Mouse (Mus musculus) CH12.LX (cell line): ENCODE measurements around the gene Wars. TPM values are rescaled to one million over a fixed set of nuclear protein-coding genes. Genes with fewer than 3 reads are reported as not detected.

Source experiments
- DNase-seq: peaks from one replicate; pipeline ENCODE4 v3.0.0-alpha.2; 2013; ENCODE audit errors: extremely low read depth
- H3K27ac ChIP-seq: 2 replicates; pipeline ENCODE4 v1.5.1; 2012; ENCODE audit warnings: low read depth, mild to moderate bottlenecking, control low read depth, moderate library complexity; ENCODE audit not compliant: insufficient read depth
- H3K27me3 ChIP-seq: replicated peaks from 2 replicates; pipeline ENCODE3; 2012; ENCODE audit warnings: inconsistent platforms
- H3K36me3 ChIP-seq, 2 experiments: replicated peaks in 1 of 2; 2 replicates each; pipeline versions ENCODE3 to v1.6.1; 2012; ENCODE audit warnings: inconsistent platforms in 1 of 2, low read length in 1 of 2, mild to moderate bottlenecking in 1 of 2, mixed read lengths in 1 of 2, moderate library complexity in 1 of 2; ENCODE audit not compliant: control insufficient read depth in 1 of 2, insufficient read depth in 1 of 2
- H3K4me1 ChIP-seq, 2 experiments: 2 replicates each; pipeline ENCODE4 v1.6.1; 2012; ENCODE audit warnings: inconsistent platforms in 1 of 2, moderate library complexity in 1 of 2; ENCODE audit not compliant: insufficient read depth in 2 of 2, control insufficient read depth in 1 of 2
- H3K4me2 ChIP-seq: 2 replicates; pipeline ENCODE4 v1.6.1; 2012; ENCODE audit warnings: low read depth, mild to moderate bottlenecking, control low read depth; ENCODE audit not compliant: poor library complexity, insufficient read depth, severe bottlenecking
- H3K4me3 ChIP-seq, 3 experiments: fragments of 150-350 bp in 1 of 3; sonication (generic) in 1 of 3; replicated peaks in 1 of 3; 2 replicates each; pipeline versions ENCODE3 to v1.5.1; 2011 to 2012; ENCODE audit warnings: low read depth in 2 of 3, low read length in 2 of 3, mild to moderate bottlenecking in 2 of 3, moderate library complexity in 2 of 3, control low read depth in 1 of 3, improper control_type of control experiment in 1 of 3, inconsistent platforms in 1 of 3, mixed read lengths in 1 of 3; ENCODE audit not compliant: poor library complexity in 1 of 3
- H3K79me2 ChIP-seq: replicated peaks from 2 replicates; pipeline ENCODE4 v1.6.1; 2012; ENCODE audit warnings: mild to moderate bottlenecking, moderate library complexity; ENCODE audit not compliant: control insufficient read depth, poor library complexity, insufficient read depth, severe bottlenecking; ENCODE audit errors: extremely low read depth
- H3K9ac ChIP-seq: 2 replicates; pipeline ENCODE4 v1.6.1; 2012; ENCODE audit warnings: low read depth, mild to moderate bottlenecking, control low read depth, moderate library complexity; ENCODE audit not compliant: insufficient read depth
- H3K9me3 ChIP-seq: replicated peaks from 2 replicates; pipeline ENCODE3; 2012; ENCODE audit warnings: low read length, inconsistent platforms, mixed read lengths
- BHLHE40 ChIP-seq: IDR thresholded peaks from 2 replicates; pipeline ENCODE4 v1.6.1; 2011; ENCODE audit warnings: mild to moderate bottlenecking, low read depth, low read length, improper control_type of control experiment
- CHD2 ChIP-seq: IDR thresholded peaks from 2 replicates; pipeline ENCODE4 v1.6.1; 2011; ENCODE audit warnings: low read length, improper control_type of control experiment
- CTCF ChIP-seq, 2 experiments: IDR thresholded peaks in 1 of 2; conservative IDR thresholded peaks in 1 of 2; 2 replicates each; pipeline ENCODE4 v1.5.1; 2011 to 2012; ENCODE audit warnings: low read depth in 2 of 2, low read length in 2 of 2, improper control_type of control experiment in 1 of 2, inconsistent platforms in 1 of 2, mild to moderate bottlenecking in 1 of 2, moderate library complexity in 1 of 2
- E2F4 ChIP-seq: IDR thresholded peaks from 2 replicates; pipeline ENCODE4 v1.6.1; 2011; ENCODE audit warnings: low read depth, low read length, improper control_type of control experiment; ENCODE audit not compliant: insufficient replicate concordance
- EP300 ChIP-seq: IDR thresholded peaks from 2 replicates; pipeline ENCODE4 v1.6.1; 2011; ENCODE audit warnings: low read length, improper control_type of control experiment
- ETS1 ChIP-seq: conservative IDR thresholded peaks from 2 replicates; pipeline ENCODE4 v1.6.1; 2012; ENCODE audit warnings: low read depth, mild to moderate bottlenecking, inconsistent platforms, low read length, improper control_type of control experiment, moderate library complexity
- HCFC1 ChIP-seq: IDR thresholded peaks from 2 replicates; pipeline ENCODE4 v1.6.1; 2012; ENCODE audit warnings: low read depth, mild to moderate bottlenecking, inconsistent platforms, low read length, improper control_type of control experiment
- IRF4 ChIP-seq: IDR thresholded peaks from 2 replicates; pipeline ENCODE4 v1.6.1; 2014; ENCODE audit warnings: low read depth, mild to moderate bottlenecking, inconsistent platforms, low read length, improper control_type of control experiment
- JUN ChIP-seq: IDR thresholded peaks from 2 replicates; pipeline ENCODE4 v1.6.1; 2011; ENCODE audit warnings: low read depth, mild to moderate bottlenecking, low read length, improper control_type of control experiment, moderate library complexity; ENCODE audit not compliant: insufficient read depth
- JUND ChIP-seq: conservative IDR thresholded peaks from 2 replicates; pipeline ENCODE4 v1.6.1; 2011; ENCODE audit warnings: low read depth, low read length, improper control_type of control experiment
- MAFK ChIP-seq: IDR thresholded peaks from 2 replicates; pipeline ENCODE4 v1.6.1; 2011; ENCODE audit warnings: low read length, improper control_type of control experiment; ENCODE audit not compliant: insufficient replicate concordance
- MAX ChIP-seq: IDR thresholded peaks from 2 replicates; pipeline ENCODE4 v1.6.1; 2011; ENCODE audit warnings: low read length, improper control_type of control experiment
- MEF2A ChIP-seq: IDR thresholded peaks from 2 replicates; pipeline ENCODE4 v1.6.1; 2014; ENCODE audit warnings: low read depth, mild to moderate bottlenecking, inconsistent platforms, low read length, improper control_type of control experiment, borderline replicate concordance
- MXI1 ChIP-seq: IDR thresholded peaks from 2 replicates; pipeline ENCODE4 v1.6.1; 2011; ENCODE audit warnings: mild to moderate bottlenecking, low read depth, low read length, improper control_type of control experiment
- NELFE ChIP-seq: IDR thresholded peaks from 2 replicates; pipeline ENCODE4 v1.6.1; 2011; ENCODE audit warnings: low read depth, low read length, improper control_type of control experiment
- NRF1 ChIP-seq: IDR thresholded peaks from 2 replicates; pipeline ENCODE4 v1.6.1; 2014; ENCODE audit warnings: low read depth, mild to moderate bottlenecking, inconsistent platforms, low read length, improper control_type of control experiment, moderate library complexity
- POLR2A ChIP-seq: IDR thresholded peaks from 2 replicates; pipeline ENCODE4 v1.6.1; 2011; ENCODE audit warnings: low read depth, mild to moderate bottlenecking, improper control_type of control experiment, low read length
- RAD21 ChIP-seq: IDR thresholded peaks from 2 replicates; pipeline ENCODE4 v1.6.1; 2011; ENCODE audit warnings: low read depth, mild to moderate bottlenecking, low read length, improper control_type of control experiment, moderate library complexity
- RCOR1 ChIP-seq: conservative IDR thresholded peaks from 2 replicates; pipeline ENCODE4 v1.6.1; 2012; ENCODE audit warnings: low read depth, mild to moderate bottlenecking, inconsistent platforms, low read length, improper control_type of control experiment
- SIN3A ChIP-seq: IDR thresholded peaks from 2 replicates; pipeline ENCODE4 v1.6.1; 2012; ENCODE audit warnings: low read length, improper control_type of control experiment, inconsistent platforms
- SMC3 ChIP-seq: IDR thresholded peaks from 2 replicates; pipeline ENCODE4 v1.6.1; 2011; ENCODE audit warnings: low read depth, low read length, improper control_type of control experiment
- TCF12 ChIP-seq: IDR thresholded peaks from 2 replicates; pipeline ENCODE4 v1.6.1; 2014; ENCODE audit warnings: low read depth, mild to moderate bottlenecking, inconsistent platforms, low read length, improper control_type of control experiment
- USF1 ChIP-seq: IDR thresholded peaks from 2 replicates; pipeline ENCODE4 v1.6.1; 2014; ENCODE audit warnings: low read depth, mild to moderate bottlenecking, inconsistent platforms, low read length, improper control_type of control experiment
- USF2 ChIP-seq: conservative IDR thresholded peaks from 2 replicates; pipeline ENCODE4 v1.6.1; 2011; ENCODE audit warnings: low read depth, low read length, improper control_type of control experiment
- ZMIZ1 ChIP-seq: IDR thresholded peaks from 2 replicates; pipeline ENCODE4 v1.6.1; 2012; ENCODE audit warnings: low read depth, mild to moderate bottlenecking, inconsistent platforms, low read length, improper control_type of control experiment
- ZNF384 ChIP-seq: IDR thresholded peaks from 2 replicates; pipeline ENCODE4 v1.6.1; 2012; ENCODE audit warnings: low read depth, low read length, improper control_type of control experiment, inconsistent platforms
- dilution Hi-C: fragments of 300-500 bp; cut with MboI; formaldehyde crosslinking; loops from 2 replicates; pipeline ENCODE4 v1.14.3; 2020; ENCODE audit warnings: low sequenced_read_pairs; ENCODE audit not compliant: extremely low pct_unique_long_range_greater_than_20kb, extremely low pct_ligation_motif_present
- in situ Hi-C: fragments of 300-500 bp; cut with MboI; formaldehyde crosslinking; loops from 3 replicates; pipeline ENCODE4 v1.14.3; 2019; ENCODE audit warnings: low sequenced_read_pairs, low pct_ligation_motif_present, low pct_unique_long_range_greater_than_20kb, mixed read lengths
- polyA plus RNA-seq: library from polyadenylated mRNA; unstranded; fragments of >175 nt; gene quantifications from 2 replicates; pipeline ENCODE4 v1.2.1, GENCODE M21; 2012; ENCODE audit warnings: low read depth; ENCODE audit not compliant: insufficient read length
- total RNA-seq, 2 experiments: library from RNA; depleted of rRNA; stranded (reverse); fragments of 300-350 nt in 1 of 2; fragments of >200 nt in 1 of 2; gene quantifications; 2 replicates each; pipeline ENCODE4 v1.2.3; 2012 to 2014

Gene Wars
- total and polyA plus RNA-seq, 3 experiments, result 73.5 to 93.5 (median 88.0) TPM

GRCm38 (mm10) chr12:108901346-108901745 lies 7.4 kb upstream of the Wars start:
- Histone ChIP-seq H3K9ac (no peak overlapping the region), H3K4me2 (no peak overlapping the region), H3K4me3 (no peak overlapping the region), H3K79me2 (no peaks in the 10 kb centered on the region), H3K27me3 (no peaks in the 10 kb centered on the region), H3K9me3 (no peaks in the 10 kb centered on the region), H3K4me1 (peaks cover 0 to 9% of the 10 kb centered on the region in 2 experiments; a peak in 2 of 4 replicates), H3K36me3 (peaks cover 7 to 81% of the 10 kb centered on the region in 2 experiments), H3K27ac (no peak overlapping the region)
- in situ Hi-C loops, result loop anchor here (10.0 kb wide), 1 partner anchor 413 kb away; no protein-coding TSS in a partner anchor
- no peak for TF ChIP-seq IRF4
- no peak for TF ChIP-seq JUND
- TF ChIP-seq MAFK, result no peak
- TF ChIP-seq E2F4, result no peak
- TF ChIP-seq RCOR1, result no peak
- no peak for TF ChIP-seq RAD21
- TF ChIP-seq TCF12, result no peak
- no peak for DNase-seq
- dilution Hi-C loops, result no loop called here

- DNase-seq, result peak; percentile 40
- H3K27ac ChIP-seq, result no peak overlapping the region
- in situ Hi-C loops, result loop anchor here (10.0 kb wide), 2 partner anchors 131 to 1479 kb away; no protein-coding TSS in a partner anchor
- no peaks in the 10 kb centered on the region for H3K27me3 ChIP-seq
- H3K4me2 ChIP-seq, result no peak overlapping the region
- no peaks in the 10 kb centered on the region for H3K9me3 ChIP-seq
- H3K9ac ChIP-seq, result no peak overlapping the region
- peaks cover 3 to 26% of the 10 kb centered on the region in 2 experiments; a peak in 3 of 4 replicates for H3K4me1 ChIP-seq
- H3K4me3 ChIP-seq, result no peak overlapping the region
- no peak for TF ChIP-seq MAFK
- TF ChIP-seq POLR2A, result no peak
- TF ChIP-seq E2F4, result no peak
- no peak for TF ChIP-seq USF1
- TF ChIP-seq USF2, result no peak
- no peak for TF ChIP-seq JUND
- peak; percentile 28; the same call in 1 of the 2 replicates for TF ChIP-seq ZNF384
- no peak for TF ChIP-seq CHD2
- no peak for TF ChIP-seq MEF2A
- peak; percentile 47 for TF ChIP-seq RAD21
- TF ChIP-seq SIN3A, result no peak
- no peak for TF ChIP-seq ZMIZ1
- TF ChIP-seq BHLHE40, result no peak
- TF ChIP-seq RCOR1, result no peak
- TF ChIP-seq NELFE, result no peak
- TF ChIP-seq SMC3, result peak; percentile 56
- TF ChIP-seq JUN, result no peak
- TF ChIP-seq MXI1, result no peak
- no peak for TF ChIP-seq NRF1
- no peak for TF ChIP-seq HCFC1
- TF ChIP-seq EP300, result no peak
- no peak for TF ChIP-seq TCF12
- peak; percentile 9 to 68; a peak in 2 of 4 replicates for TF ChIP-seq CTCF (conservative IDR thresholded peaks at IDR 0.05 in 1 of 2, IDR thresholded peaks at IDR 0.05 in 1 of 2; ENCODE audit: low read depth in 2 of 2, low read length in 2 of 2)
- TF ChIP-seq MAX, result no peak
- TF ChIP-seq ETS1, result no peak
- TF ChIP-seq, all 38 proteins: peak for 4
- peaks cover 24% of the 10 kb centered on the region for H3K79me2 ChIP-seq
- H3K36me3 ChIP-seq, result peaks cover 10 to 51% of the 10 kb centered on the region in 2 experiments
- dilution Hi-C loops, result no loop called here
Measured at GRCm38 (mm10) chr12:108896006-108896405, 2.0 kb upstream of the Wars start.
